Mouse (Mus musculus): ENCODE measurements around the gene Abtb2.

The Abtb2 gene

DNA sequence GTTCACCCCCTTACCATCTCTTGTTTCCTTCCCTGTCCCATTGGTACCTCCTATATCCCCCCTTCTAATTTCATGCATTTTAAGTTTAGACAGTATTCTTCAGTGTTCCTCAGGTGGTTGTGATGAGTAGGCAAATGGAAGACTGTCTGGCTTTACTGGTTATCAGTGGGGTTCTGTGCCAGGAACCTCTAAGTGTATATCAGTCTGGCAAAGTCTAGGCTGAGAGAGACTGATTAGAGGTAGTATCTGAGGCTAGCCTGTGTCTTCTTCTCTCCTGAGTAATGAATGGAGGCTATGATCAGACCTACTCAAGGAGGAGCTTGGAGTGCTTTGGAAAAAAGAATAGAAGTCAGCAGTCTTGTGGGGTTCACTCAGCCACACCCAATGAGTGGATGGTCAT is 18.0 kb downstream of the Abtb2 start:
- no peak for DNase-seq (ENCODE audit: low spot score)

DNA sequence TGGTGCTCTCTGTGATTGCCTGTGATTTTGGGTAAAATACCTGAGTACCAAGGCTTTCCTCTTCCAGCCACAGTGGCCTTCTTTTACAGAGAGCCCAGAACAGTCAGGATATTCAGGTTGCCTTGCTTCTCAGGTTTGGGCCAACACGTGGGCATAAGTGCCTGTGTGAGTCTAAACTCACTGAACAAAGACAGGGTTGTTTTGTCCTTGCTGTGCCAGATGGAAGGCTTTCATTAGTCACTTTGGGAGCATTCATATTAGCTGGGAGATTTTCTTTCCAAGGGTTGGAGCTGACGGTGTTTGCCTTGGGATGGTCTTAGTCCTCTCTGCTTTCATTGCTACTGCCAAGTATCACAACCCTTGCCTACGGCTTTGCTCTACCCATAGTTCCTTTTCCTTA is 20.3 kb downstream of the Abtb2 start:
- DNase-seq (ENCODE audit: low spot score): no peak

DNA sequence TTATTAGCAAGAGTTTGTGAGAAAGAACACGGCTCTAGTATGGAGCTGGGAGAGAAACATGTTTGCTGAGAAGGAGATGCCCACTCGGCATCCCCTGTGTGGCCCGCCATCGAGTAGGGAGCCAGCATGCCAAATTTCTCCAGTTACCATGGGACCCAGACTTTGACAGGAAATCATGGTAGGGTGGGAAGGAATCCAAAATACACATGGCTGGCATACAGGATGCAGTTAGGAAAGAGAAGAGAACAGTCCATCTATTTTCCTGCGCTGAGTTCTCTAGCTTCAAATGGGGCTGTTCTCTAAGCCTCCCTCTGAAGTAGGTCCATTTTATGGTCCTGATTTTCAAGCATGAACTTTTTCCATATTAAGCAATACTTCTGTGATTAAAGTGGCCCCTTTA is 22.7 kb downstream of the Abtb2 start:
- no peak for DNase-seq (ENCODE audit: low spot score)

DNA sequence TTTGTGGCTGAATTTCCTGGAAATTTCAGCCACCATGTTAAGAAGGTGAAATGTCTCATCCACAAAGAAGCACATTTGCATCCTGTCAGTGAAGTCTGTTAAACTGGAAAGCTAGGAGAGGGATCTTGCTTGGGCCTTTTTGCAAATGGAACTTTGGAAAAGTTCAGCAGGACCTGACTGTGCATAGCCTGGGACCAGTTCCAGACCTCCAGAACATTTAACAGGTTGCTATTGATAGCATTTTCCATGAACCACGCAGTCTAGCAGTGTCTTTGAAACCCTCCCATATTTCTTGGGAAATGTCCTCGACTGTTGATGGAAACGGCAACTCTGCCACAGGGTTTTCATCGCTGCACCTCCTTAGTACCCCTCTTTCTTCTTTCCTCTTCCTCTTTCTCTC is 23.3 kb downstream of the Abtb2 start:
- no peak for DNase-seq (ENCODE audit: low spot score)

DNA sequence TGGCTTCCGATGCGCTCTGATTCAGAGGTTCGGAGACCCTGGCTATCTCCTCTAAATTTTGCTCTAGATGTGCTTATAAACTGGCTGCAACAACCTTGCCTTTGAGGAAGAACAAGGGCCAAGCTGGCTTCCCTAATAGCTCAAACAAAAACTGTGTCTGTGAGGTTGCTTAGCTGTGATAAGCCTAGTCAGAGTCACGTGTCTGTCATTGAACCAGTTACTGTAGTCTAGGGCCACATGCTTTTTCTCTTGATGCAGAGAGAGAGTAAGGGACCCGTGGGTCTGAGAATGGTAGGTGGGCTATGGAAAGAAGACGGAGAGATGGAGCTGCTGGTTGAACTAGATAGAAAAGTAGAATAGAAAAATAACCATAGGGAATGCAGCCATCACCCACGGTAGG is 24.5 kb downstream of the Abtb2 start:
- no peak for DNase-seq (ENCODE audit: low spot score)

DNA sequence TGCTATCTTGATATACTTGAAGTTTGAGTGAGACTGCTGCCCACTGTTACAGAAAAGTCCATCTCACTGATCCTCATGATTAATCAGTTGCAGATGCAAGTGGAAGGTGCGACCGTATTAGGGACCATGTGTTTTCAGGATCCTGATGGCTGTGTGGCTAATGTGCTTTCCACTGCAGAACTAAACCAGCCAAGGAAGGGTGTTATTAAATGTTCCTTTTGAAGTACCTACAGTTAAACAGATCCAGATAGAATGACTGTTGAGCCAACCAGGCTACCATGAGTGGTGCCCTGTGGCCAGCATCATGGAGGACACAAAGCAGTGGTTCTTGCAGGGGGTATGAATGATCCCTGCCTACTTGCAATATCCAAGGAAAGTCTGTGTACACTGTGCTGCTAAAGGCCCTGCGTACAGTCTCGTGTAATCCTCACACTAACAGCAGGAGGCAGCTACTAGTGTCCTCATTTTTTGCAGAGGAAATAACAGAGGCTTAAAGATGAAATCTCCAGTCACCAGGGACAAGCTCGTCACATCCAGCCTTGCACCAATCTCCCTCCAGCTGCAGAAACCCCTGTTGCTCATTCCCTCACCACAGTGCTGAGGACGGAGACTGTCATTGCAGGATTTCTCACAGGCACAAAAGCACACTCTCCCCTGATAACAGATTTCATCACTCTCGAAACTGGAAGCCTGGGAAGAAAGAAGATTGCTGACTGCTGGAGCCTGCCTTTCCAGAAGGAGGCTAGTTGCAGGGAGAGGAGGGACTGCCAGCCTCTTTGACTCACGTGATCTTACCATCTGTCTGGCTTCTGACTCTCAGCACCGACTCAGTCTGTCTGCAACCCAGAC is 25.9 kb downstream of the Abtb2 start:
- DNase-seq (ENCODE audit: low spot score): peak; percentile 44

DNA sequence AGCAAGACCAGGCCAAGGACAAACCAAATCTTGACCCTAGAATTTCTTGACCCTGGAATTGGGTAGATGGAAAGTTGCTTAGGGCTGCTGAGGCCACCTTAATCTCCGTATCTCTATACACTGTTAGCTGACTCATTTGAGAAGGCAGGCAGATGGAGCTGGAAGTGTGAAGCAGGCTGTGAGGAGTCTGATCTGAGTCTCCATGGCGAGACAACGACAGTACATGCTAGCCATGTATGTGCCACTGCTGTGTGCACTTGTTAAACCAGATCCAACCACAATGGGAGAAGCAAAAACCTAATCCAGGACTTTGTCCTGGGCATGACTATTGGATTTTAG is 26.4 kb downstream of the Abtb2 start:
- DNase-seq (ENCODE audit: low spot score): no peak

DNA sequence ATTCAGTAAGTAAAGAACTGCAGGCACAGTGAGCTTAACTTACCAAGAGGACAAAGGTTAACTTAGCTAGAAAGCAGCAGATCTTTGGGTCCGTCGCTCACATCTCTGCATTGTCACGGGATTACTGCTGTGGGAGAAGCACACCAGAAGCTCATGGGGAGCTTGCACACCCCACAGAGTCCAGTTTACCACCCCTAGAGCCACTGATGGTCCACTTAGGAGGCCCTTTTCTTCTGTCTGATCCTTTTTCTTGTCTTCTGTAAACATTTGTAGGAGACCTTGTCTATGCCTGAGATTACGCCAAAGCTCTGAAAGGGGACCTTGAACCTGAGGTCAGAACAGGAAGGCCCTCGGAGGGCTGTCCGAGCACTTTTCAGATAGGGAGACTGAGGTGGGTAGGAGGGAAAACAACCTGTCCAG is 28.5 kb downstream of the Abtb2 start:
- no peak for DNase-seq (ENCODE audit: low spot score)

DNA sequence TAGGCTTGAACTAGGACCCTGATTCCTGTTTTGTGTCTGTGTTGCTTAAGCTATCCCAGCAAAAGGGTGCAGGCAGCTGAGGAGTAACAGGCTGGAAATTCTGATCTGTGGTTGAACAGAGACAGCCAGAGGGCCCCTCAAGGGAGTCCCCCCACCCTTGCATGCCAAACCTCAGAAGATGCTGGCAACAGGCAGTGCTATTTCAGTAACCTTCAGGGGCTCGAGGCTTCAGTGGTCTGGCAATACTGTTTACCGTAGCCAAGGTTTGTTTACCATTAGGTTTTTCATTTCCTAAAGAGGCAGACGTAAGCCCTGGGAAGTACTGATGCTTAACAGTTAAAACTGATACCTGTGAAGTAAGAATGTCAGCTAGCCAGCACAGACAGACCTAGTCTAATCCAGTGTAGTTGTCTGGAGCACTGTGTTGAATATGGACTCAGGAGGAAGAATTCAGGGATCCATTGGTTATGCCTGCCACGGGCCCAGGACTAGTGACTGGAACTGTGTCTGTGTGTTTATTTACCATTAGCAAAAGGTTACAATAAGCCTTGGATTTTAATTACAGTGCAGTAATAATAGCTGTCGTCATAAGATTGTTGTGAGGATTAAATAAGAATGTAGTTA is 29.0 kb downstream of the Abtb2 start:
- DNase-seq (ENCODE audit: low spot score): peak; percentile 41

DNA sequence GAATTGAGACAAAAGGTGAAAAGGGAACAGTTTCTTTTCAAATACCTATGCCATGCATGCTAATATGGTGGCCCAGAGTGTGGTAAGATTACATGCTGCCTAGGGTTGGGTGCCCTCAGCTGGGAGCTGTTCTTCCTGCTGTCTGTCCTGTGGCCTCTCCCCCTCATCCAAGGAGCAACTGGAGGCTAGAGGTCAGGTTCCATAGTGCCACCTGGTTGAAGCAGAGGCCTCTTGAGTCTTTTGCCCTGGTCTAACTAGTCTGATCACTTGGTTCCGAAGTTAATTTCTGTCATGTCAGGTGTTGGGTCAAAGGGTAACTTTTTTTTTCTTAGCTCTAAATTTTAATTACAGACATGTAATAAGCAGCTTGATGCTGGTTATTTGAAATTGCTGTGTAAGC is 33.2 kb downstream of the Abtb2 start:
- DNase-seq (ENCODE audit: low spot score): no peak

DNA sequence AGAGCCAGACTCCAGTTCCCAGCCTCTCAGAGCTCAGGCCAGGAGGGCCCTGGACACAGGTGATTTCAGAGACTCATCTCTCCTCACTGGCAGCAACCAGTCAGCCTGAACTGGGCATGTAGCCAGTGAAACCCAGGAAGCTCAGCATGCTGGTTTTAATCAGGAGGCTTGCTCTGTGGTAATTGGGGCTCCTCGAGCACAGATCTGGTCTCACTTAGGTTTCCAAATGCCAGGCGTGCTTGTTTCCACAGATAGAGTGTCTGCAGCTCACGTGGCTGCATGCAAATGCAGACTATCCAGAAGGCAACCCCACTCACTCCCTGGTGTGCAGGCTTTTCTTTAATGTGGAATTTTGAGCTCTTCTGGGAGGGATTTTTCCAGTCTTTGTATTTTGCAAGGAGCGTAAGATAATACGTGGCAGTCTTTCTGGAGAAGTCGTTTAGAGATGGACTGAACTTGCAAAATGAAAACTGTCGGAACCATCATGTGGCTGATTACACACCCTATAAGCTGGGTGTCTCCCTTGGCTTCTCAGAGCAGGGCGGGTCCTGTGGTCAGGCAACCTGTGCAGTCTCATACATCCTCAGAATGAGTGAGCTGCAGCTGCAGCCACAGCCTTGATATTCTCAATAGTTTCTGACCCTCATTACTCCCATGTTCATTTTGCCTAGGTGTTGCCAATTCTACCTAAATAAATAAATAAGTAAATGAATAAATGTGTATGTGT is 34.2 kb downstream of the Abtb2 start:
- DNase-seq (ENCODE audit: low spot score): peak; percentile 51

DNA sequence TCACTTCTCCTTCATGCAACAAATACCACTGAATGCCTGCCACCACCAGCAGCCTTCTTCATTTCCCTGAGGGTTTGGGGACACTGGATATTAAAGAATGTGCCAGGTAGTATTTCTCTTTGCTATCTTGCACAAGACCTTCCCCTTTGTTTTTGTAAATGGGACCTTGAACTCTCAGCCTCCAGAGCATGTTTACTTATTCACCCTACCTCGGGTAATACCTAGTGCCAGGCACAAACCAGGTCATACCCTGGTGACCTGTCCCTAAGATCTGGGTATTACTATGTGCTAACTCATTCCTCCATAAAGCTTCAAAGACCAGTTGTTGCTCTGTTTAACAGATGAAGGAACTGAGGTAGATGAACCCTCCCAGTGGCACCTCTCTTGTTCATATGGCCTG is 35.0 kb downstream of the Abtb2 start:
- DNase-seq (ENCODE audit: low spot score): no peak

DNA sequence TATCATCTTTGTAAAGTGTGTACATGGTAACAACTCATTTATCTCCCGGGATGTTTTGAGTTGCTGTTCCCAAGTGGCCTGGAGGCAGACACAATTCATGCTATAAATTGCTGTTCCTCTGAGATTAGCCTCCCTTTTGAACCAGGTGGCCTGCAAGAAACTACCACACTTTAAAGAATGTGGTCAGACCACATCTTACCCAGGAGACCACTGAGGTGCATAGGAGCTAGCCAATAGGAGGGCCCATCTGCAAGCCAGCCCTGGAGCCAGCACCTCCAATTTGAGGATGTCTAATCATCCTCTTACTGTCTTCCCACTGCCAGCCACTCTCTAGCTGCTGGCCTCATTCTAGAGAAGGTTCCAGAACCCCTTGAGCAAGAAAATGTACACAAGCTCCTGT is 35.4 kb downstream of the Abtb2 start:
- DNase-seq (ENCODE audit: low spot score): no peak

DNA sequence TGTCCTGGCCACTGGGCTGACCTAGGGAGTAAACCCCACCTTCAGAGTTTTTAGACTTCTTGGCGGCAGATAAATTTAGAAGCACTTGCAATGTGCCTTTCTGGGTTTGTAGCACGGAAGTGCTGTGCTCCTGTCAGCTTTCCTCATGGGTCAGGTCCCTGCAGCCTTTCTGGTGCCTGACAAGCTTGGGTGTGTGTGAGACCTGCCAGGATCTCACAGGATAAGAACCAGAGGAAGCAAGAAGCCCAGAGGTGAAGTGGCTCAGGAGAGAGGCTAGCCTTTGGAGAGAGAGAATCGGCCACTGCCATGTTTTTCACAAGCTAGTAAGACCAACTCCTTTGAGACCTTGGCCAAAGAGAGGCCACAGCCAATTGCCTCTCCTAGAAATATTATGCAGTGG is 37.1 kb downstream of the Abtb2 start:
- DNase-seq (ENCODE audit: low spot score): no peak

DNA sequence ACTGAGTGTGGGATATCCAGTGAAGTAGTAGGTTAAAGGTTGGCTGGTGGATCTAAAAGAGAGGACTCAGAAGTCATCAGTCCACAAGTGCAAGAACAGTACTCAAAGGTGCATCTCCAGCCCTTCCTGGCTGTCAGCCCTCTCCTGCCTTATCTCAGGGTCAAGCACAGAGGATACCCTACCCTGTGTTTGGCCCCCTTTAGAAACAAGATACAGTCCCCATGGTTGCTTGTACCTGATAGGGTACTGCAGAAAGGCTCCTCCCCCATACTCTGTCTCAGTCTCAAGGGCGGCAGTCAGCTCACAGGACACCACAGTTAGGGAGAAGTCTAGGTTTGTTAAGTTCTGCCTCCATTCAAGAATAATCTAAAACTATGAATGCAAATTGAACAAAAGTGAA is 37.8 kb downstream of the Abtb2 start:
- peak; percentile 21 for DNase-seq (ENCODE audit: low spot score)

DNA sequence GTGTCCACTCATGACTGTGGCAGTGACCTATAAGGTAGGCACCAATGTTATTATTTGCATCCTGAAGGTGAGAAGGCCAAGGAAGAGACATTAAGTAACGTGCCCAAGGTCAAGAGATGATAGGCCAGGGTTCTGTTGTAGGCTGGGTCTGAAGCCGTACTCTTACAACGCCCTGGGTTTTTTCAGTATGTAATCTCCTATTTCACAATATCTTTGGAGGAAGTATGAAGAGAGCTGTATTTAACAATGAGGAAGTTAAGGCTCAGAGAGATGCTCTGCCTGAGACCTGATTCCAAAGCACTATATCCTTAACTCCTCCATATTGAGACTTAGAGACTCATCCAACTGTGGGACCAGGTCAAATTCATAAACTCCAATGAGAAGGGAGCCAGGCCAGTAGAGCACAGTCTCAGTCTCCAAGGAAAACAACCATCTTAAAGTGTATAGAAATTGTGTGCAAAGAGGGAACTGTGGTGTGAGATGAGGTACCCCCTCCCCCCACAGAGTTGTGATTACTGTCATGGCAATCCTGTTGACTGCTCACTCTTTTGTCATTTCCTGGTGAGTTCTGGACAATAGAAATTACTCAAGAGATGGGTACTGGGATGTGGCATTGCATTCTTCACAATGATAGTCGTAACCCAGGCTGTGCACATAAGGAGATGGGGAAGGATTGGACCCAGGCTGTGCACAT is 39.8 kb downstream of the Abtb2 start:
- no peak for DNase-seq (ENCODE audit: low spot score)

DNA sequence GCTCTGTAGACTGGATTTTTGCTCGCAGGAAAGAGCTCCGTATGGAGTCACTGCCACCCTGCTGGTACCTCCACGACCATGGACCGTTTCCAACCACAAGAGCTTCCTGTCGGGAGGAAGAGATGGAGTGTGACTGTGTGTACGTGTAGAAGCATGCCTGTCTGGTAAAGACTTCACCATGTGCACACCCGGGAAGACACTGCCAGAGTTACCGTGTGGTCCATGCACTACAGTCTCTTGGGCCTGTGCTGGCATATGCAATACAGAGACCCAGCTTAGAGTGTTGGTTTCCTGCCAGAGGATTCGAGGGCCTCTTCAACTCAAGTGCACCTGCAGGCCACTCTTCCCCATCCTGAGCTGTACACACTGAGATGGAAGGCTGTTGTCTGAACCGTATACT is 41.8 kb downstream of the Abtb2 start:
- DNase-seq (ENCODE audit: low spot score): no peak

DNA sequence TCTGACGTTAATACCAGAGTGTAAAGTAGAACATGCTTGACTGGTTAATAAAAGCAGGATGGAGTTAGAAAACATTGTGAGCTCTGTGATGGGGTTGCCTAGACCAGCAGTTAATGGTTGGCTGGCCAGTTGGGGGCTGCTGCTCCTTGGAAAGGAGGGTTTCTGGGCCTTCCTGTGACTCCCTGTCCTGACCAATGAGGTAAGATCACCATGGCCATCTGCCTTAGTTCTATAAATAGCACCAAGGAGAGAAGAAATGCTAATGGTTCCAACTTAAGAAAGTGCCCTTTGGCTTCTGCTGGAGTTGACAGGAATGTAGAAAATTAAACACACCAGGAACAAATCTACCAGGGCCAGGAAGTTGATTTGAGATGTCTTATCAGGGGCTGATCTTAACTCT is 42.8 kb downstream of the Abtb2 start:
- no peak for DNase-seq (ENCODE audit: low spot score)

DNA sequence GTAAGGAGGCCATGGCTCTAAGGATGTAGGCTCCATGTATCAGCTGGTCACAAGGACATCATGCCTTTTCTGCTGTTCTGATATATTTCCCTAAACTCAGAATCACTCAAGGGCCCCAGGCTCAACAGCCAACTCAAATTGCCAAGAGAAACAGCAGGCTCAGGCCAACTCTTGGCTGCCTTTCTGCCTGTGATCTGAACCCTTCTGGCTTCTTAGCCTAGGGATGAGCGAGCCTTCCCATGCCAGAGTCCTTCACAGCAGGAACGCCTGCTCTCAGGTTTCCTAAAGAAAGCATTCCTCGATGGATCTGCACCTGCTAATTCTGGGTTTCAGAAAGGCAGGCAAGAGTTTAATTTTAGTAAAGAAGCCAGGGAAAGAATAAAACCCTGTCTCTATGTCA is 43.4 kb downstream of the Abtb2 start:
- no peak for DNase-seq (ENCODE audit: low spot score)

DNA sequence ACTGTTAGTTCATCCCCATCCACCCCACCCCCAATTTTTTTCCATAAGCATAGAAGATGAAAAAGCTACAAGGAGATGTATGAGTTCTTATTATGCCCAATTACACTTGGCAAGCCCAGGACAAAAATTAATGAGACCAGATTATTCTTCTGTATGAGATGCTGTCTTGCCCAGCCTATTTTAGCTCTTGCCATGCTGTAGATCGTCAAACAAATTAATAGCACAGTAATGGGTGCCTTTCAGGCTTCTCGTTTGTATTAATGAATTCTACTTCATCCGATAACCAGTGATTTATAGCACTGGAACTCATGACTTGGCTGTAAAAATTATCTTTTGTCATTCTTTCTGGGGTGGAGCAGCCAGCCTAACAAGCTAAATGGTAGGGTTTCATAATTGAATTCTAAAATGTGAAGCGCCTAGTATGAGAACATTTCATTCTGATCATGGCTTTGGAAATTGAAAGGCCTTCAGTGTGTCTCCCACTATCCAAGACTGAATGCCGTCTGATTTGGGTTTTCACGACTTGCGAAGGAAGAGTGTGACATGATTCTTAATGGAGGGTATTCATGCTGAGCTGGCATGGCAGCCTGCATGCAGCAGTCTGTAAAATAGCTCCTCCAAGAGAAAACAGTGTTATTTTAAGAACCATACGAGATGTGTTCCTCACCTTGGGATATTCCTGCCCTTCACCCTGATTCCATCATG is 44.9 kb downstream of the Abtb2 start:
- no peak for DNase-seq (ENCODE audit: low spot score)

DNA sequence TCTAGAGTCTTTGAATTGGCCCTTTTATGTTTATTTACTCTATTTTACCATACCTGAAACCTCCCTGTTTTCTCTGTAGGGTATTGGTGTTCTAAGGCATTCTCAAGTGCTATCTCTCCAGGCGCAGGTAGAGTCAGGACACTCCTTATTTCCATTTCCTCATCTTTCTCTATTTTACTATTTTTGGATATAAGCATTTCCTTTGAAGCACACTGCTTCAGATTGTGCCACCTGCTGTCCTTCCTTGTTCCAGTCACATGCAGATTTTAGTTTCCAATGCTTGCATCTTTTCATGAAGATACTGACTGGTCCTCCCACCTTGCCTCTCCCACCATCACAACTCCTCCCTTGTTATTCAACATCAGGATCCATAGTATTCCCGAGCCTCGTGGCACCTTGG is 47.8 kb downstream of the Abtb2 start:
- no peak for DNase-seq (ENCODE audit: low spot score)

DNA sequence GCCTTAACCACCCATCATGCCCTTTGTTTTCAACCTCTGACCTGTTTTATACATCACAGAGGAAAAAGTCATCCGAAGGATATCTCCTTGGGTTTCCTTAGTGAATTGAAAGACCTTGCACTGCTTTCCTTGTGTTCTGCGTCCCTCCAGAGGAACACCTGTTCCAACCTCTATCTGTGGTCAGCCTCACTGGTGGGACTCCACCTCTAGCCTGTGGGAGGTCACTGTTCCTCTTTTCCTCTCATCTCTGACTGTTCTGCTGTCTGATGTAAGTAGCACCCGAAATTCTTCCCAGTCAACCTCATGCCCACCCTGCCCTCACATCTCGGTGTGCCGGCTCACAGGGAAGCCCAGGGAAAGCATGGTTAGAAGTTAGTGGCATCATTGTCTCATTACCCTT is 48.9 kb downstream of the Abtb2 start:
- no peak for DNase-seq (ENCODE audit: low spot score)

All from embryo, embryonic 10 days (tissue).